Mouse (Mus musculus) liver, adult 2 months (tissue): ENCODE measurements around the gene Rpl13a.

ENCODE experiments used
- CTCF ChIP-seq: fragments of 200-500 bp; IDR thresholded peaks from 2 replicates; pipeline ENCODE4 v1.5.1; 2011; ENCODE audit warnings: low read depth, low read length, control low read depth
- POLR2A ChIP-seq: fragments of 200-500 bp; IDR thresholded peaks from 2 replicates; pipeline ENCODE4 v1.6.1; 2011; ENCODE audit warnings: low read length, control low read depth; ENCODE audit not compliant: insufficient read depth; ENCODE audit errors: extremely low read depth

DNA sequence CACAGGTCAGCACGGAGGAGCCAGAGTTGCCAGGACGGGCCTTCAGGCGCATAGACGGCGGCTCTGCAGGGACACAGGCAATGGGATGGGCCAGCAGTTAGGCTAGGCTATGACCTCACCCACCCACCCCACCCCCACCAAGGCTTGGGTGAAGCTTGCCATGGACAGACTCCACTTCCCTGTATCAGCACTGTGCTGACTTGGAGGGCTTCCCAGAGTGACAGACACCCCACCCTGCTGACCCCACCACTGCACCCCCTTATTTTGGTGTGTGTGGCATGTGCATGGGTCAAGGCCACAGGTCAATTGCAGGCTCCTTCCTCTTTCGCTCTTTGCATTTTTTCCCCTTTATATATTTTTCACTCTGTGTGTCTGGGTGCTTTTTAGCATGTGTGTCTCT, 33.2 kb downstream of the Rpl13a start:
- TF ChIP-seq POLR2A (no peak), CTCF (no peak)
